Mouse (Mus musculus) 3T3-L1 (cell line): ENCODE results near the gene Habp4.

ENCODE experiments used
- DNase-seq: peaks from one replicate; pipeline ENCODE4 v3.0.0-alpha.2; 2015; ENCODE audit warnings: low read depth, low spot score

The Habp4 gene

GRCm38 (mm10) chr13:64178746-64179652 is 17.4 kb downstream of the Habp4 start:
- DNase-seq = no peak

GRCm38 (mm10) chr13:64180300-64180699 is 18.7 kb downstream of the Habp4 start:
- no peak for DNase-seq

GRCm38 (mm10) chr13:64180888-64181287 is 19.3 kb downstream of the Habp4 start:
- peak; percentile 83 for DNase-seq

- peak; percentile 43 for DNase-seq
Measured at GRCm38 (mm10) chr13:64182091-64182490, 20.5 kb downstream of the Habp4 start.

GRCm38 (mm10) chr13:64183583-64183982 is 22.0 kb downstream of the Habp4 start:
- no peak for DNase-seq

- DNase-seq = no peak
Measured at GRCm38 (mm10) chr13:64184361-64184760, 22.7 kb downstream of the Habp4 start.

- no peak for DNase-seq
Measured at GRCm38 (mm10) chr13:64185176-64185575, 23.6 kb downstream of the Habp4 start.

GRCm38 (mm10) chr13:64185586-64185985 is 24.0 kb downstream of the Habp4 start:
- no peak for DNase-seq

- DNase-seq = no peak
Measured at GRCm38 (mm10) chr13:64186516-64186915, 24.9 kb downstream of the Habp4 start.

GRCm38 (mm10) chr13:64187065-64187464 is 25.4 kb downstream of the Habp4 start:
- DNase-seq = no peak

- no peak for DNase-seq
Measured at GRCm38 (mm10) chr13:64197899-64198298, 36.3 kb downstream of the Habp4 start.

- DNase-seq = no peak
Measured at GRCm38 (mm10) chr13:64198310-64198709, 36.7 kb downstream of the Habp4 start.

GRCm38 (mm10) chr13:64200911-64201310 is 39.3 kb downstream of the Habp4 start:
- DNase-seq = no peak

- no peak for DNase-seq
Measured at GRCm38 (mm10) chr13:64204726-64205125, 43.1 kb downstream of the Habp4 start.

- DNase-seq = peak; percentile 27
Measured at GRCm38 (mm10) chr13:64205186-64205585, 43.6 kb downstream of the Habp4 start.

GRCm38 (mm10) chr13:64208146-64208545 is 46.5 kb downstream of the Habp4 start:
- DNase-seq = no peak

GRCm38 (mm10) chr13:64211995-64212603 is 50.5 kb downstream of the Habp4 start:
- DNase-seq = peak; percentile 34

- DNase-seq = no peak
Measured at GRCm38 (mm10) chr13:64214891-64215290, 53.3 kb downstream of the Habp4 start.

GRCm38 (mm10) chr13:64225738-64226137 is 64.1 kb downstream of the Habp4 start:
- DNase-seq = no peak

- DNase-seq = no peak
Measured at GRCm38 (mm10) chr13:64226725-64227124, 65.1 kb downstream of the Habp4 start.

- DNase-seq = no peak
Measured at GRCm38 (mm10) chr13:64233139-64233538, 71.5 kb downstream of the Habp4 start.

GRCm38 (mm10) chr13:64235062-64235715 is 73.6 kb downstream of the Habp4 start:
- DNase-seq = peak; percentile 71
